Mouse (Mus musculus) lung, postnatal 0 days (tissue): ENCODE measurements at regions not wholly inside any gene's neighbourhood (a gene's known extent, or its start where the extent isn't known, plus 50 kb on each side); places are given as distances from the start of the nearest gene placed in this dataset.

ENCODE experiments used
- CTCF ChIP-seq: IDR thresholded peaks from 2 replicates; pipeline ENCODE4 v1.5.1; 2016; ENCODE audit warnings: antibody characterized with exemption, mild to moderate bottlenecking
- EP300 ChIP-seq: IDR thresholded peaks from 2 replicates; pipeline ENCODE4 v1.6.1; 2016; ENCODE audit warnings: antibody characterized with exemption, mild to moderate bottlenecking, control low read depth

- TF ChIP-seq CTCF (no peak), EP300 (no peak)
Observed at GRCm38 (mm10) chr13:97562241-97562640, 198.2 kb downstream of the Gm10260 start.
